Mouse (Mus musculus): ENCODE results near the gene Slc30a5. TPM values are rescaled to one million over a fixed set of nuclear protein-coding genes. Genes with fewer than 3 reads are reported as not detected.

Gene Slc30a5
- polyA plus RNA-seq, 3 experiments from 2014 or later, result 11.5 to 15.0 (median 12.7) TPM

DNA sequence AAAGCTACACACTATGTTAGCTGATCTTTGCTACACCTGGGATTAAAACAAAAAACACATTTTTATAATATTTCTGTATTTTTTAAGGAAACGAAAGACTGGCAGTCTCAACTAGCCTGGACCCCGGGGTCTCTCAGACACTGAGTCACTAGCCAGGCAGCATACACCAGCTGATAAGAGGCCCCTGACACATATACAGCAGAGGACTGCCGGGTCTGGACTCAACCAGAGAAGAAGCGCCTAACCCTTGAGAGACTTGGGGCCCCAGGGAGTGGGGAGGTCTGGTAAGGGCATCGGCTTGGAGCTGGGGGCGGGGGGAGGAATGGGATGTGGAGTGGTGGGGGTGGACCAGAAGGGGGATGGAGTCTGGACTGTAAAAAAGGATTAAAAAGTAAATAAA, 80.2 kb downstream of the Slc30a5 start:
- ATAC-seq, result no peak

Other genes starting within 250 kb of the Slc30a5 start
- 1 to 10 TPM; 4.3 to 9.7 (median 7.9) TPM for gene Marveld2, start 216.5 kb downstream of the Slc30a5 start, polyA plus RNA-seq (2017; shearing (Covaris generic))
- gene Ak6, start 182.4 kb downstream of the Slc30a5 start, polyA plus RNA-seq (2017; shearing (Covaris generic)), result 100 to 1,000 TPM; 109 to 138 (median 137) TPM
- gene Rad17, start 182.4 kb downstream of the Slc30a5 start, polyA plus RNA-seq (2017; shearing (Covaris generic)), result 10 to 100 TPM; 22.2 to 28.6 (median 27.5) TPM
- 10 to 100 TPM in 1 of 3 experiments, 1 to 10 TPM in 2; 3.3 to 21.7 (median 9.0) TPM for gene Taf9, start 181.8 kb downstream of the Slc30a5 start, polyA plus RNA-seq (2017; shearing (Covaris generic))
- 10 to 100 TPM; 24.9 to 30.1 (median 25.8) TPM for gene Ccdc125, start 163.7 kb downstream of the Slc30a5 start, polyA plus RNA-seq (2017; shearing (Covaris generic))
- gene Cdk7, start 102.5 kb downstream of the Slc30a5 start, polyA plus RNA-seq (2017; shearing (Covaris generic)), result 10 to 100 TPM; 80.9 to 96.4 (median 82.6) TPM
- gene Mrps36, start 88.8 kb downstream of the Slc30a5 start, polyA plus RNA-seq (2017; shearing (Covaris generic)), result 100 to 1,000 TPM; 104 to 123 (median 106) TPM
- gene Cenph, start 57.5 kb downstream of the Slc30a5 start, polyA plus RNA-seq (2017; shearing (Covaris generic)), result 10 to 100 TPM in 1 of 3 experiments, 1 to 10 TPM in 2; 3.2 to 16.6 (median 3.2) TPM
- gene Ccnb1, start 46.9 kb downstream of the Slc30a5 start, polyA plus RNA-seq (2017; shearing (Covaris generic)), result 100 to 1,000 TPM in 1 of 3 experiments, 10 to 100 TPM in 2; 10.2 to 168 (median 20.0) TPM

Data from inflammation-experienced regulatory T-cells, adult 6 months (primary cell).